Mouse (Mus musculus) T-helper 1 cell (primary cell): ENCODE results near the gene Gm3696.
"Not testable (repeated sequence)": the region's sequence is repeated elsewhere in the genome, so short reads cannot be mapped to it uniquely, and the experiment has no call there.

Experiments used
- in situ Hi-C: fragments of 300-600 bp; cut with MboI, MseI; formaldehyde crosslinking; loops from one replicate; pipeline ENCODE4 v1.15.1; 2025; ENCODE audit warnings: high pct_unique_total_duplicates

Gene Gm3696

DNA sequence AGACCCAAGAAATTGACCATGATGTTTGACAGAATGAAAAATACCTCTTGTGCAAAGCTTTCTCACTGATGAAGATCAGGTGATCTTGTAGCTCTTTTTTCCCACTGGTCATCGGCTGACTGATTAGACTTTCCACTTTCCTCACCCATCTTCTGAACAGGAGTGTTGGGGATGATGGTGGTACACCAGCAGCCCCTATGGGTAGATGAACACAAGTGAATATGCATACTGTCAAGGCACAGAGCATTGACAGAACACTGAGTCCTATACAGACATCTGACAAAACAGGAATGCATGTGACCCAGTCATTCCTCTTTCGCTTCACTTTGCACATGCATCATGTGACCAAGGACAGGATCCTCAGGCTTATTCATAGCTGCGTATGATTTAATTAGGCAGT, at the start of gene Gm3696:
TSS of gene Gm3696 (minus strand) at position 101 of the 400 bp plus-strand sequence.
- in situ Hi-C loops: loop anchor here (25.0 kb wide), 2 partner anchors 212 to 662 kb away; partner anchors contain the start of gene Gm3739

GRCm38 (mm10) chr14:7125312-7125711, 24.9 kb upstream of the Gm3696 start, which contains the start of gene Gm6676:
Gene Gm6676 (minus strand): TSS chr14:7125412.
- in situ Hi-C loops: loop anchor here (10.0 kb wide), 1 partner anchor 69 kb away; the partner anchor contains the start of gene Gm16434

DNA sequence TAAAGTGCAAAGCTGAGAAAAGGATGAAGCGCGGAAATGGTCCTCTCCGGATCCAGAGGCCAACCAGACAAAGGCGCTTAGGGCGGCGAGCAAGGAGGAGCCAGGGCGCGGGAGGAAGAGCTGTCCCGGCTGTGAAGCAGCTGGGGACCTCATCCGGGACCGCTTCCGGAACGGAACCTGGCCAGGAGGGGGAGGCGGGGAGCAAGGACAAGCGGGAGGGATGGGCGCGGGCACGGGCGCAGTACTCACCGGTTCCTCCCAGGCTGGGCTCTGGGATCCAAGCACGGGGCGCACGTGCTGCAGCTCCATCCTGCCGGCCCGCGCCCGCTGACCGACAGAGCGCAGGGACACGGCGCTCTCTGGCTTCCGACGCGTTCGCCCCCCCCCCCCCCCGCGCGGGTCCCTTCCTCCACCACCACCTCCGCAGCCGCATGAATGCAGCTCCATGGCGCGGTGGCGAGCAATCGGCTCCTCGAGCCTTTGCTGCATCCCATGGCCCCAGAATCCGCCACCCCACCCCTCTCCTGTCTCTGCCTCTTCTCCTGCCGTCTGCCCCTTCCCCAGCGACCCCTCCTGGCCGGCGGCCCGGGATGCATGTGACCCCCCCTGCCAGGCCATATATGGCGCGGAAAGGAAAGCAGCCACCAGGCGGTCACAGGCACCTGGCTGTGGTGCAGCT, 4.8 kb upstream of the Gm3696 start:
- in situ Hi-C loops: loop anchor here (25.0 kb wide), 2 partner anchors 207 to 657 kb away; partner anchors contain the start of gene Gm3739

- in situ Hi-C loops: not testable (repeated sequence)
Observed at GRCm38 (mm10) chr14:7044870-7045269, 55.6 kb downstream of the Gm3696 start, which contains the start of gene Gm3685. Gene Gm3685 (minus strand): TSS chr14:7044970.
